Mouse (Mus musculus): ENCODE measurements at regions not wholly inside any gene's neighbourhood (a gene's known extent, or its start where the extent isn't known, plus 50 kb on each side); places are given as distances from the start of the nearest gene placed in this dataset.

- DNase-seq (ENCODE audit: low read depth, low spot score): no peak
These were observed 164.9 kb upstream of the Cdh5 start for GRCm38 (mm10) chr8:103936491-103936890.

- no peak for DNase-seq (ENCODE audit: low read depth, low spot score)
These were observed 162.9 kb upstream of the Cdh5 start for GRCm38 (mm10) chr8:103938283-103939230.

- DNase-seq (ENCODE audit: low read depth, low spot score): no peak
These were observed 160.4 kb upstream of the Cdh5 start for GRCm38 (mm10) chr8:103940958-103941532.

GRCm38 (mm10) chr8:103948474-103948873 lies 153.0 kb upstream of the Cdh5 start:
- DNase-seq (ENCODE audit: low read depth, low spot score): no peak

- DNase-seq (ENCODE audit: low read depth, low spot score): no peak
These were observed 151.0 kb upstream of the Cdh5 start for GRCm38 (mm10) chr8:103950460-103950859.

- DNase-seq (ENCODE audit: low read depth, low spot score): no peak
These were observed 147.8 kb upstream of the Cdh5 start for GRCm38 (mm10) chr8:103953586-103953985.

GRCm38 (mm10) chr8:103955568-103956260 lies 145.7 kb upstream of the Cdh5 start:
- DNase-seq (ENCODE audit: low read depth, low spot score): no peak

GRCm38 (mm10) chr8:103964293-103964918 lies 137.0 kb upstream of the Cdh5 start:
- no peak for DNase-seq (ENCODE audit: low read depth, low spot score)

GRCm38 (mm10) chr8:103969929-103970328 lies 131.5 kb upstream of the Cdh5 start:
- DNase-seq (ENCODE audit: low read depth, low spot score): no peak

GRCm38 (mm10) chr8:103970511-103970910 lies 130.9 kb upstream of the Cdh5 start:
- DNase-seq (ENCODE audit: low read depth, low spot score): no peak

- DNase-seq (ENCODE audit: low read depth, low spot score): no peak
These were observed 130.5 kb upstream of the Cdh5 start for GRCm38 (mm10) chr8:103970966-103971365.

- DNase-seq (ENCODE audit: low read depth, low spot score): no peak
These were observed 124.9 kb upstream of the Cdh5 start for GRCm38 (mm10) chr8:103976488-103976887.

GRCm38 (mm10) chr8:103978948-103979347 lies 122.5 kb upstream of the Cdh5 start:
- no peak for DNase-seq (ENCODE audit: low read depth, low spot score)

- no peak for DNase-seq (ENCODE audit: low read depth, low spot score)
These were observed 117.4 kb upstream of the Cdh5 start for GRCm38 (mm10) chr8:103983860-103984594.

GRCm38 (mm10) chr8:103985640-103986039 lies 115.8 kb upstream of the Cdh5 start:
- DNase-seq (ENCODE audit: low read depth, low spot score): no peak

- DNase-seq (ENCODE audit: low read depth, low spot score): no peak
These were observed 107.5 kb upstream of the Cdh5 start for GRCm38 (mm10) chr8:103993897-103994296.

- no peak for DNase-seq (ENCODE audit: low read depth, low spot score)
These were observed 103.3 kb upstream of the Cdh5 start for GRCm38 (mm10) chr8:103998143-103998542.

- no peak for DNase-seq (ENCODE audit: low read depth, low spot score)
These were observed 94.2 kb upstream of the Cdh5 start for GRCm38 (mm10) chr8:104007209-104007608.

- no peak for DNase-seq (ENCODE audit: low read depth, low spot score)
These were observed 92.7 kb upstream of the Cdh5 start for GRCm38 (mm10) chr8:104008756-104009155.

GRCm38 (mm10) chr8:104009306-104009705 lies 92.1 kb upstream of the Cdh5 start:
- no peak for DNase-seq (ENCODE audit: low read depth, low spot score)

GRCm38 (mm10) chr8:104022231-104022630 lies 79.2 kb upstream of the Cdh5 start:
- DNase-seq (ENCODE audit: low read depth, low spot score): no peak

Measured in skeletal muscle tissue, adult 2 months (tissue).